Mouse (Mus musculus): ENCODE results near the gene Klhl20.
A peak's percentile ranks its signal among the peaks of the same experiment; 100 is the strongest.

Gene Klhl20

GRCm38 (mm10) chr1:161070352-161071271, 60.7 kb downstream of the Klhl20 start, which contains the start of the genes Dars2 and Cenpl:
Gene Dars2, minus strand, starts transcription at chr1:161070658.
Gene Cenpl, plus strand, starts transcription at chr1:161070713.
- DNase-seq, result peak; percentile 91 to 94

GRCm38 (mm10) chr1:161063351-161063750, 68.0 kb downstream of the Klhl20 start:
- no peak for DNase-seq

- no peak for DNase-seq
Measured at GRCm38 (mm10) chr1:161057164-161057563, 74.1 kb downstream of the Klhl20 start.

- no peak for DNase-seq
Measured at GRCm38 (mm10) chr1:161046972-161047371, 84.3 kb downstream of the Klhl20 start.

DNA sequence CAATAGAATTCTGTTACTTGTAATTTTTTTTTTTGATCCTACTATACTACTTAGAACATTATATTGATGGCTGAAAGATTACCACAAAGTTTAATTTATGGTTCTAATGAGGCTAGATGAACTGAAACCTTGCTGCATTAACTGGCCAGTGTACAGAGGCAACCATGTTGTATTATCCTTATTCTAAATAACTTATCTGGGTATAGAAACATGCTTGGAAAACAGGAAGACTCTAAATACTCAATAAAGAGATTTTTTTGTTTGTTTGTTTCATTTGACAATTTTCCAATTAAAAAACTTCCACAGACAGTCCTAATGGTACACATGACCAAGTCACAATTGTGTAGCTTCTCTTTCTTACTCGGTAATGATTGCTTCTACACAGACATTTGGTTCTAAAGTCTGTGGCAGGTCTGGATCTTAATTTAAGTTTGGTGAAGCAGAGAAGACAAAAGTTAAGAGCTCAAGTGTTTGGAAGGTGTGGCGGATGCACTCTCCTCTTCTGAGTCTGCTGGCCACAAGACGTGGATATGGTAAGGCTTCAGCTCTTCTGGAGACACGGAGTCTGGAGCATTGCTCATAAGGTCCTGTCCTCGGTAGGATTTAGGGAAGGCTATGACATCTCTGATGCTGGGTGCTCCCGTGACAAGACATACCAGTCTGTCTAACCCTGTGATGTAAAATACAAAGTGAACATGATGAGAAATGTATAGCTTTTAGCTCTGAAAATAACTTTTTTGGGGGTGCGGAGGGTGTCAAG, 89.9 kb downstream of the Klhl20 start:
- no peak for DNase-seq

- no peak for DNase-seq
Measured at GRCm38 (mm10) chr1:161040855-161041254, 90.5 kb downstream of the Klhl20 start.

- no peak for DNase-seq
Measured at GRCm38 (mm10) chr1:161040426-161040770, 90.9 kb downstream of the Klhl20 start.

DNA sequence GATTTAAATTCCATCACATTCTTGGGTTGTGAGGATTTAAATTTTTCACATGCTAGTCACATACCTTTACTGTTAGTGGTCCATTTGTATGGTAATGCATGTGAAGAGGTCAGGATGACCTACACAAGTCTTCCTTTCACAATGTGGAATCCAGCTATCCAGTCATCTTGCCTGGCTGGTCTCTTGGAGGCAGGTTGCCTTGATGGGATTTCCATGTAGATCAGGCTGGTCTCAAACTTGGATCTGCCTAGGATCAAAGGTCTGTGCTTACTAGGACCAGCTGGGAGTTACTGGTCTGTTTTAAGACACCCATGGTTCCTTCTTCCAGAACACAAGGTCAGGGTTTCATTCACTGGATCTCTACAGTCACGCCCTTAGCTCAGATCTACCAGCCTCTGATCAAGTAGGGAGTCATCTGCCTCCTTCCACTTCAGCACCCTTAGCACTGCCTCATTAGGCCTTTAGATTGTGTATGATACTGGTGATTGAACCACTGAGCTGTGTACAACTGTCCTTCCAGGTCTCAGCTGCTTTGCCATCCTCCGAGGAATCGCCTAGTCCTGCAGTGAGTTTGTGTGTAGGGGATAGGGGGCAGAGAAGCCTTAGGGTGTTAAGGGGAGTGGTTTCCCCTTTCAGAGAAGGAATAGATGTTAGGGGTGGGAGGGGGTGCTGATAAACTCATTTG, 91.4 kb downstream of the Klhl20 start:
- DNase-seq, result no peak

DNA sequence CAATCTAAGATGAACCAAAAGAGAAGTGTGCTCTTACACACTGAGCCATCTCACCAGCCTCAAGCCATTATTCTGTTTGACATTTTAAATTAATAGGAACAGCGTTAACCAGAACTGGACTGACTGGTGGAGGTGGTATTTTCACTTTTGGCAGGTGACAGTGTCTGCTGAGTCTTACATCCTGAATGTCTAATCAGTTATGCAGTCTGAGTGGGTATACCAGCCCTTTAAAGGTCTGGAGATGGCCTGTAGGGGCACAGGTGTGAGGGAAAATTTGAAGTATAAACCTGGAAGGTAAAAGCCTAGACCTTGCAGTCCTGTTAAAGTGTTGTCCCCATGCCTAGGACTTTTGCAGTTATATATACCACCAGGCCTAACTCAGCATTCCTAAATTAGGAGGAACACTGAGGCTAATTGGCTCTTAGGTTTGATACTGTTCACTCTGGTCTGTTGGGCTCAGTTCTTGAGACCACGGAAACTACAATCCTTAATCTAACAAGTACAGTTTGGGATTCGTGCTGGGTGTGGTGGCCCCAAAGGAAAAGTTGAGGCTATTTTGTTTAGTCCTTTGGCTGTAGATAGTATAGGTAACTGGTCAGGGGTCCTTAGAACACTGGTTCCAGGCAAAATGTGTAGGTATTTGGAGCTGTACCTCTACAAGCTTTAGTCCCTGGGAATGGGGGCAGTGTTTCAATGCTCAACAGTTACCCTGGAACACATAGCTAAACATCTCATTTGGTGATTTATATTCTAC, 92.2 kb downstream of the Klhl20 start:
- DNase-seq, result no peak

All from thymus, postnatal 36 days (tissue).